Mouse (Mus musculus): ENCODE measurements around the gene Galnt7. TPM values are rescaled to one million over a fixed set of nuclear protein-coding genes. Genes with fewer than 3 reads are reported as not detected.

Galnt7 gene
- total RNA-seq, 2 experiments from 2014 or later, result 9.6 to 12.6 TPM

DNA sequence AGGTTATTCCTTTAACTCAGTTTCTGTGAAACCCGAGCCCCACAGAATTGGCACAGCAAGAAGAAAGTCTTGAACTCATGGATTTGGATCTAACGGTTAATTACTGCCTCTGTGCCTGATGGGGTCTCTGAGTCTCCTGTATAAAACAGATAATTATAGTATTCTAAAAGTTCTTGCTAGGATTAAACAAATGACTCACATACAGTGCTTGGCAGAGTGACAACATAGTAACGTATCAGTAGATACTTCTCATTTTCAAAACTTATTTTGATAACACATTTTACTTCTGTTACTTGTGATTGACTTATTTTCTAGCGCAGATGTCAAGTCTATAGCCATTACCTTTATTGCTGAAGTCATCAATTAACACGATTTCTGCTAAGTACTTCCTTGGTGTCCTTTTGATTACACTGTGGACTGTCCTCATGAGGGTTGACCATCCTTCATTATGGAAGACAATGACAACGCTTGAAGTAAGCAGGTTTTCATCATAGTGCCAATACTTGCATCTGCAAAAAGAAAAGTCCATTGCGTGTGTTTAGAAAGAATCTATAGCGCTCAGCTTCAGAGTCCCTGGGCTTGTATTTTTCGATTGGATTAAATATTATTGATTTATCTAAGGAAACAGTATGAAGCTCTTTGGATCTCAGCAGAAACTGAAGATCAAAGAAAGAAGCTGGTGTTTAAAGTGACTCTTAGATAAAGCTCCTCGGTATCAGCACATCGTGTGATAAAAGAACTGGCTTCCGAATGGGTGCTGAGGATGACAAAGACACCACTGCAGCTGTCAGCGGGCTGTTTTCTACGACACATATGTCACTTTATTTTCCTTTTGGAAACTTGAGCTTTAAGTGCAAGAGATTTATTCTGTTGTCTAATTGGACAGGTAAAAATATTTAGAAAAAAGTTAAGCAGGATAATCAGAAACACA, 100.5 kb downstream of the Galnt7 start:
- H3K4me3 ChIP-seq, result no peak overlapping the region
- DNase-seq (ENCODE audit: extremely low spot score in 1 of 2, low spot score in 2 of 2), result no peak
- TF ChIP-seq CTCF (IDR thresholded peaks at IDR 0.05), result no peak
- H3K27ac ChIP-seq, result no peak overlapping the region
- intact Hi-C loops (cut with DNase I), result no loop called here

GRCm38 (mm10) chr8:57547581-57547980, 105.3 kb downstream of the Galnt7 start:
- DNase-seq (ENCODE audit: extremely low spot score in 1 of 2, low spot score in 2 of 2), result no peak
- no peak overlapping the region for H3K4me3 ChIP-seq
- no peak for TF ChIP-seq CTCF (IDR thresholded peaks at IDR 0.05)
- intact Hi-C loops (cut with DNase I), result no loop called here
- H3K27ac ChIP-seq, result no peak overlapping the region

DNA sequence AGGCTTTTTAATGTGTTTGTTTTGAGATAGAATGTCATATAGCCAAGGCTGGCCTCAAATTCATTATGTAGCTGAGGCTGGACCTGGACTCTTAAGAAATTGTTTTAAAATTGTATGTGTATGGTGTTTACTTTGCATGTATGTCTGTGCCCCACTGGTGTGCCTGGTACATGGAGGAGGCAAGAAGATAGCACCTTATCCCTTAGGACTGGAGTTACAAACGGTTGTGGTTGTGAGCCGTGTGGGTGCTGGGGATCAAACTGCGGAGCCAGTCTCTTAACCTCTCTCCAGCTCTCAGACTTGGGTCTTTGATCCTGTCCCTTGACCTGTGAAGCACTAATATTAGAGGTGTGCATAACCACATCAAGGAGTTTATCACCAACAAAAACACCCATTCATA, 106.0 kb downstream of the Galnt7 start:
- intact Hi-C loops (cut with DNase I), result no loop called here
- DNase-seq (ENCODE audit: extremely low spot score in 1 of 2, low spot score in 2 of 2), result no peak
- no peak overlapping the region for H3K27ac ChIP-seq

GRCm38 (mm10) chr8:57546401-57546800, 106.4 kb downstream of the Galnt7 start:
- Histone ChIP-seq H3K27ac (no peak overlapping the region), H3K4me3 (no peak overlapping the region)
- intact Hi-C loops (cut with DNase I), result no loop called here
- DNase-seq (ENCODE audit: extremely low spot score in 1 of 2, low spot score in 2 of 2), result no peak
- no peak for TF ChIP-seq CTCF (IDR thresholded peaks at IDR 0.05)

More for the DNA sequence above, 106.0 kb downstream of the Galnt7 start:
- no peak overlapping the region for H3K4me3 ChIP-seq
- TF ChIP-seq CTCF (IDR thresholded peaks at IDR 0.05), result no peak

GRCm38 (mm10) chr8:57541405-57541804, 111.4 kb downstream of the Galnt7 start:
- Histone ChIP-seq H3K4me3 (no peak overlapping the region), H3K27ac (no peak overlapping the region)
- no peak for TF ChIP-seq CTCF (IDR thresholded peaks at IDR 0.05)
- DNase-seq (ENCODE audit: extremely low spot score in 1 of 2, low spot score in 2 of 2), result no peak
- intact Hi-C loops (cut with DNase I), result loop anchor here (2.0 kb wide), 2 partner anchors 249 to 259 kb away; no protein-coding TSS in a partner anchor

GRCm38 (mm10) chr8:57540951-57541350, 111.9 kb downstream of the Galnt7 start:
- no peak for DNase-seq (ENCODE audit: extremely low spot score in 1 of 2, low spot score in 2 of 2)
- no peak for TF ChIP-seq CTCF (IDR thresholded peaks at IDR 0.05)
- no peak overlapping the region for H3K27ac ChIP-seq
- no peak overlapping the region for H3K4me3 ChIP-seq
- intact Hi-C loops (cut with DNase I), result loop anchor here (2.0 kb wide), 2 partner anchors 250 to 260 kb away; no protein-coding TSS in a partner anchor

DNA sequence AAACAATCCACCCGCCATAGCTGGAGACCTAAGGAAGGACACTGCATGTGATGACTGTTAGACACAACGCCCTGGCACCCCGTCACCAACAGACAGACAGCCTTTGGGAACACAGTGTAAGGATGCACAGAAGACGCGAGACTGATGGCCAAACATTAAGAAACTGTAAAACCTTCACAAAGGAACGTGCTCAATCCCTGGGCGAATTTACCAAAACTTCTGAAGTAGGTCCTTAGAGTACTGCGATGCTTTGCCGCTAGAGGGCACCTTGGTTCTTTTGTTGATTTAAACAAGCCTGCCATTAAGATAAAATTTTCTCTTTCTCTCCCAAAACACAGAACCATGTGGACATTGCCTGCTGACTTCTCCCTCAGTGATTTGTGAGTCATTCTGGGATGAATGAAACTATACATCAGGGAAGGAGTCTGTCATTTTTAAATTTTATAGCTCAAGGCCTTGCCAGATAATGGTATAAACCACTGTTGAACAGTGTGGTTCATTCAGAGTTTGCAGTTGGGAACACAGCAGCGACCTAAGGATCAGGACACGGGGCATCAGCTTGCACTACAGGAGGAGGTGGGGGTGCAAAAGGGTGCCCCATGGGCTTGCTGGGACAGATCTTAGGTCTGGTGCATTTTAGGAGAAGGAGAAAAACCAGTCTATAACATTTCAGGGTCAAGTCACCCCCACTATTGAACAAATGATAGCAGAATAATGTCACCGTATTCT, 112.6 kb downstream of the Galnt7 start:
- intact Hi-C loops (cut with DNase I), result loop anchor here (2.0 kb wide), 2 partner anchors 251 to 261 kb away; no protein-coding TSS in a partner anchor

DNA sequence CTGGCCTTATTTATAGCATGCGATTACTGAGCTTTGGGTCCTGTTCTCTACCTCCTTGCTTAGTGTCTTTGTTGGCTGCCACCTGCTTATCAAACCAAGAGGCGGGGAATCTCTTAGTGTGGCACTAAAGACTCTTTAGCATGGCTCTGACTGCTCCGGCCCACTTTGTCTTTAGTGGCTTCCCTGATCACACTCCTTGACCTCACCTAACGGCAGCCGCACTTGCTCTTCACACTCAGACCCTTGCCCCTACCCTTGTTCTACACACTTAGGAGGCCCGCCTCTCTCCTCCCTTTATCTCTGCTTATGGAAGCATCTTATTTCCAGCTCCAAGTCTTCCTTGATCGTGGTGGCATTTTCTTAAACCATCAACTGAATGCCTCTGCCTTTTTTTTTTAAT, 114.2 kb downstream of the Galnt7 start:
- intact Hi-C loops (cut with DNase I), result loop anchor here (10.0 kb wide), 2 partner anchors 654 to 854 kb away; no protein-coding TSS in a partner anchor
- Histone ChIP-seq H3K4me3 (no peak overlapping the region), H3K27ac (no peak overlapping the region)
- no peak for TF ChIP-seq CTCF (IDR thresholded peaks at IDR 0.05)
- DNase-seq (ENCODE audit: extremely low spot score in 1 of 2, low spot score in 2 of 2), result no peak

More for the DNA sequence above, 112.6 kb downstream of the Galnt7 start:
- Histone ChIP-seq H3K27ac (no peak overlapping the region), H3K4me3 (no peak overlapping the region)
- DNase-seq (ENCODE audit: extremely low spot score in 1 of 2, low spot score in 2 of 2), result peak; percentile 56 to 76
- TF ChIP-seq CTCF (IDR thresholded peaks at IDR 0.05), result peak; percentile 80

GRCm38 (mm10) chr8:57536167-57536566, 116.7 kb downstream of the Galnt7 start:
- Histone ChIP-seq H3K27ac (no peak overlapping the region), H3K4me3 (no peak overlapping the region)
- no peak for TF ChIP-seq CTCF (IDR thresholded peaks at IDR 0.05)
- intact Hi-C loops (cut with DNase I), result loop anchor here (10.0 kb wide), 2 partner anchors 651 to 851 kb away; no protein-coding TSS in a partner anchor
- no peak for DNase-seq (ENCODE audit: extremely low spot score in 1 of 2, low spot score in 2 of 2)

- no peak for TF ChIP-seq CTCF (IDR thresholded peaks at IDR 0.05)
- H3K27ac ChIP-seq, result no peak overlapping the region
- H3K4me3 ChIP-seq, result no peak overlapping the region
- no peak for DNase-seq (ENCODE audit: extremely low spot score in 1 of 2, low spot score in 2 of 2)
- intact Hi-C loops (cut with DNase I), result loop anchor here (10.0 kb wide), 2 partner anchors 650 to 850 kb away; no protein-coding TSS in a partner anchor
Observed at GRCm38 (mm10) chr8:57534495-57534894, 118.3 kb downstream of the Galnt7 start.

DNA sequence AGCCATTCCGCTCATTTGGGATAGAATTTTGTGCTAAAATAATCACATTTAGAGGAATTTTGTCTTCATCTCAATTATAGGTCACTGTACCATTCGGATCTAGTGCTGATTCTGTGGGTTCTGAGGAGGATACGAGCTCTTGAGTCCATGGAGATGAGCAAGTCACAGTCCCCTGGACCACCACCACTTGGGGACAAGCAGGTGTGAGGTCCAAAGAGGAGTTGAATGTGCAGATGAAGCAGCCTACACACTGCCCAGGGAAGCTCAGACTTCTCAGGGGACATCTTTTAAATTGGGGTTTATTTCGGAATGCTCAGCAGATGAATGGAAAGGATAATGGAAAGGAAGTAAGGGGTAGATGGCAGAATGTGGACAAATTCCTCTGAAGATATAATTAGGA, 119.7 kb downstream of the Galnt7 start:
- TF ChIP-seq CTCF (IDR thresholded peaks at IDR 0.05), result no peak
- Histone ChIP-seq H3K4me3 (no peak overlapping the region), H3K27ac (no peak overlapping the region)
- intact Hi-C loops (cut with DNase I), result loop anchor here (2.0 to 10.0 kb wide), 3 partner anchors 180 to 848 kb away; no protein-coding TSS in a partner anchor
- no peak for DNase-seq (ENCODE audit: extremely low spot score in 1 of 2, low spot score in 2 of 2)

DNA sequence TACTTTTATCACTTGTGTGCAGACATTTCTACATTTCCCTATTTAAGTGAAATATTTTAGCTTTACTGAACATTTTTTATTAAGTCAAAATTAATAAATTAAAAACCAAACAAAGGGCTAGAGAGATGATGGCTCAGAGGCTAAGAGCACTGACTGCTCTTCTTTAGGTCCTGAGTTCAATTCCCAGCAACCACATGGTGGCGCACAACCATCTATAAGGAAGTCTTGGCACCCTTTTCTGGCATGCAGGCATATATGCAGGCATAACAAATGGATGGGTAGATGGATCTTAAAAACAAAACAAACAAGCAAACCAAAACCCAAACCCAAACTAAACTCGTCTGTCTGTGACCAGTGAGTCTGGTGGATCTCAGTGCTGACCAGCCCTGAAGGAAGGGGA, 120.6 kb downstream of the Galnt7 start:
- Histone ChIP-seq H3K27ac (no peak overlapping the region), H3K4me3 (no peak overlapping the region)
- TF ChIP-seq CTCF (IDR thresholded peaks at IDR 0.05), result peak; percentile 41
- DNase-seq (ENCODE audit: extremely low spot score in 1 of 2, low spot score in 2 of 2), result no peak
- intact Hi-C loops (cut with DNase I), result loop anchor here (2.0 to 10.0 kb wide), 3 partner anchors 179 to 847 kb away; no protein-coding TSS in a partner anchor

All from left cerebral cortex, adult 2 months (tissue).